Mouse (Mus musculus): ENCODE results near the gene Use1. TPM values are rescaled to one million over a fixed set of nuclear protein-coding genes. Genes with fewer than 3 reads are reported as not detected.
A peak's percentile ranks its signal among the peaks of the same experiment; 100 is the strongest.

The Use1 gene
- polyA plus RNA-seq, 1 experiment from 2014 or later = 84.6 TPM

- peak; percentile 47 for DNase-seq (ENCODE audit: low spot score)
- peak overlapping the region; percentile 99 for H3K27ac ChIP-seq
- peak overlapping the region; percentile 98 for H3K4me3 ChIP-seq
- WGBS = 1% methylated on average over 72 of the region's 72 CpGs
- H3K27me3 ChIP-seq (ENCODE audit: insufficient read depth, poor library complexity, severe bottlenecking) = peaks cover 9% of the 10 kb centered on the region; the same call in 1 of the 2 replicates
- no peaks in the 10 kb centered on the region for H3K9me3 ChIP-seq
- peaks cover 36% of the 10 kb centered on the region for H3K36me3 ChIP-seq
- H3K4me1 ChIP-seq (replicated peaks) = peaks cover 80% of the 10 kb centered on the region
Observed at GRCm38 (mm10) chr8:71380178-71381171, 13.8 kb downstream of the Use1 start.

GRCm38 (mm10) chr8:71381421-71381970 lies 14.8 kb downstream of the Use1 start, which contains the start of gene Nr2f6:
Gene Nr2f6 (minus strand): TSS chr8:71381960.
- Histone ChIP-seq H3K27ac (peak within 1 kb of the TSS; percentile 99), H3K4me1 (replicated peaks) (peaks cover 73% of the 10 kb centered on the region), H3K4me3 (peak within 1 kb of the TSS; percentile 98), H3K9me3 (no peaks in the 10 kb centered on the region), H3K36me3 (peaks cover 26% of the 10 kb centered on the region), H3K27me3 (ENCODE audit: insufficient read depth, poor library complexity, severe bottlenecking) (peaks cover 6% of the 10 kb centered on the region; the same call in 1 of the 2 replicates)
- WGBS = 2% methylated on average over 89 of the region's 89 CpGs
- DNase-seq (ENCODE audit: low spot score) = peak; percentile 83

DNA sequence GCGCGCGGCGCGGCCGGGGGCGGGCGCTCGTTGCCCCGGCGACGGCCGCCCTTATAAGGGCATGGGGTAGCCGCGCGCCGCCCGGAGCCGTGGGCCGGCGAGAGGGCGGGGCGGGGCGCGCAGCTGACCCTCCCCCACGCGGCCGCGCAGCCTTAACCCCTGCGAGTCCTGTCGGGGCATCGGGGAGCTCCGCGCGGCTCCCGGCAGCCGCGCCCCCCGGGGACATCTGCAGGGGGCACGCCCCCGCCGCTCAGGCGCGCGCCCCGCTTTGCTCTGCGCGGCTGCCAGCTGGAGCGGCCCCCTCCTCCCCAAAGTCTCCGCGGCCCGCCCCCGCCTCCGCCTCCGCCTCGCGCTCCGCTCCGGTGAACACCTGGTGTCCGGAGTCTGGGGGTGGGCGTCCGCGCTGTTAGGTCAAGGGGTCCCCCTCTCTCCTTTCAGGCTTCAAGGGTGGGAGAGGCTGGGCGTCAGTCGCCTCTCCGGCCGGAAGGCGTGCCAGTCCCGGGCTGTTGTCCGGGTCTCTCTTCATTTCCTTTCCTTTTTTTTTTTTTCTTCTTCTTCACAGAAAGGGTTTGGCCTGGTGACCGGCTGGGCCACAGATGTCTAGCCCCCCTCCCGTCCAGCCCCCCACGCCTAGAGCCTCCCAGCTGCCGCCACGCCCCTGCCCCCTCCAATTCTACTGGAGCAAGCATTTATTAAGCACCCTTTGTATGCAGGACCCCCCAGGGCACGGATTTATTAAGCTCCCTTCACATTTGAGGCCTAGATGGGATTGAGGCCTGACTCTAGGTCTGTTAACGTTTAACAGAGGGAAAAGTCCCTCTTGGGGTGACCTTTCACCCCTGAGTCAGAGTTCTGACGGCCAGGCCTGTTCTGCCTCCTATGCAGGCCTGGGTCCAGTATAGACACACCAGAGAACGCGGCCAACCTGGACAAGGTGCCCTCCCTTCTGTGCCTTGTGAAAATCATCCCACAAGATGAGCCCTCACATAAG lies 15.6 kb downstream of the Use1 start:
- Histone ChIP-seq H3K36me3 (peaks cover 18% of the 10 kb centered on the region), H3K4me1 (replicated peaks) (peaks cover 66% of the 10 kb centered on the region), H3K9me3 (no peaks in the 10 kb centered on the region), H3K4me3 (peak overlapping the region; percentile 98), H3K27ac (peak overlapping the region; percentile 99), H3K27me3 (ENCODE audit: insufficient read depth, poor library complexity, severe bottlenecking) (no peaks in the 10 kb centered on the region)
- peak; percentile 92 for DNase-seq (ENCODE audit: low spot score)
- WGBS = under 1% methylated on average over 79 of the region's 80 CpGs

DNA sequence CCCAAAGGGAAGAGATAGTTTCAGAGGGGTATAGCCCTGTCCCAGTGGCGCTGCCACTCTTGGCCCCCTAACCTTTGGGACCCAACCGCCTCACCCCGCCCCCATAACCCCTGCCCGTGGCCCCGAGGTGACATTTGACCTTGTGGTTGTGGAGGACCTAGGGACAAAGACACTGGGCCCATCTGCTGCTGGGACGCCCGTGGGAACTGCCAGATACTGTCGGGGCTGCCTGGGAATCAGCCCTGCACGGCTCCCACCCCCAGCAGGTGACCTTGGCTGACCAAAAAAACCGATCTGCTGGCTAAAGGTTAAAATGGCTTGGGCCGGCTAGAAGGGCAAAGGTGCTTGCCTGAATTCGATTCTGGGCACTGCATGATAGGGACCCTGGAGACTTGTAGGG lies 16.7 kb downstream of the Use1 start:
- H3K27me3 ChIP-seq (ENCODE audit: insufficient read depth, poor library complexity, severe bottlenecking) = no peaks in the 10 kb centered on the region
- H3K9me3 ChIP-seq = no peaks in the 10 kb centered on the region
- H3K27ac ChIP-seq = peak overlapping the region; percentile 99
- peaks cover 7% of the 10 kb centered on the region for H3K36me3 ChIP-seq
- peak; percentile 73 for DNase-seq (ENCODE audit: low spot score)
- peak overlapping the region; percentile 98 for H3K4me3 ChIP-seq
- peaks cover 54% of the 10 kb centered on the region for H3K4me1 ChIP-seq (replicated peaks)
- 6% methylated on average over 12 of the region's 12 CpGs for WGBS

- Histone ChIP-seq H3K27ac (peak overlapping the region; percentile 99), H3K4me3 (peak overlapping the region; percentile 98), H3K4me1 (replicated peaks) (peaks cover 50% of the 10 kb centered on the region), H3K9me3 (no peaks in the 10 kb centered on the region), H3K36me3 (peaks cover 2% of the 10 kb centered on the region; the same call in 1 of the 2 replicates), H3K27me3 (ENCODE audit: insufficient read depth, poor library complexity, severe bottlenecking) (no peaks in the 10 kb centered on the region)
- no peak for DNase-seq (ENCODE audit: low spot score)
- 32% methylated on average over 3 of the region's 3 CpGs for WGBS
Observed at GRCm38 (mm10) chr8:71383860-71384259, 17.2 kb downstream of the Use1 start.

GRCm38 (mm10) chr8:71385212-71385835 lies 18.7 kb downstream of the Use1 start:
- Histone ChIP-seq H3K9me3 (no peaks in the 10 kb centered on the region), H3K27ac (peak overlapping the region; percentile 99), H3K4me3 (peak overlapping the region; percentile 14), H3K27me3 (ENCODE audit: insufficient read depth, poor library complexity, severe bottlenecking) (no peaks in the 10 kb centered on the region), H3K4me1 (replicated peaks) (peaks cover 35% of the 10 kb centered on the region), H3K36me3 (no peaks in the 10 kb centered on the region)
- 76% methylated on average over 12 of the region's 12 CpGs for WGBS
- no peak for DNase-seq (ENCODE audit: low spot score)

DNA sequence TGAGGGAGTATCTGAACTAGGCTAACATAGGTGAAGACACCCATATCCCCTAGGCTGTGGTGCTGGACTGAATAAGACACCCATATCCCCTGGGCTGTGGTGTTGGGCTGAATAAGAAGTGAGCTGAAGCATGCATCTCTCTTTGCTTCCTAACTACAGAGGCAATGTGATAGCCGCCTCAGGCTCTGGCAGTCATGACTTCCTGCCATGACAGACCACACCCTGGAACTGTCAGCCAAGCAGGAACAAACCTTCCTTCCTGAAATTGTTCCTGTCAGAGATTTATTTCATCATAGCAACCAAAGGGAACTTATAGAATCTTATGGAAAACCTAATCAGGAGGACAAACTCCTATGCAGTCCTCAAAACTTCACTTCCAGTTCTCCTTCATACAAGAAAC lies 21.6 kb downstream of the Use1 start:
- Histone ChIP-seq H3K27me3 (ENCODE audit: insufficient read depth, poor library complexity, severe bottlenecking) (no peaks in the 10 kb centered on the region), H3K4me1 (replicated peaks) (peaks cover 28% of the 10 kb centered on the region), H3K36me3 (no peaks in the 10 kb centered on the region), H3K9me3 (no peaks in the 10 kb centered on the region), H3K4me3 (no peak overlapping the region), H3K27ac (no peak overlapping the region)
- 81% methylated on average over 1 of the region's 1 CpGs for WGBS
- DNase-seq (ENCODE audit: low spot score) = no peak

DNA sequence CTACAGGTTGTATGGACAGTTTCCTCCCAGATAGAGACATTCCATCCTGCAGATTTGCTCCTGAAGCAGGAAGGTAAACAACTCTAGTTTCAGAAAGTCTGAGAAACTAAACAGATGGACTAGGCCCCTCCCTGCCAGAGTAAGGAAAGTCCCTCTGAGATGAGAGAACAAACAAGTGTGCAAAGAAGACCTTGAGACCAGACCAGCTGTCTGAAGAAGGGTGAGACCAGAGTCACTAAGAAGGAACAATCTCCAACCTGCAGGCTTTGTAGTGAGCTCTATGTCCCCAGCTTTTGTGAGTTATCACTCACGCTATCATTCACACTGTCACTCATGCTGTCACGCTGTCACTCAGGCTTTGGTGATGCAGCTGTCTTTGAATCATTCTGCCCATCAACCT lies 25.0 kb downstream of the Use1 start:
- Histone ChIP-seq H3K36me3 (no peaks in the 10 kb centered on the region), H3K27me3 (ENCODE audit: insufficient read depth, poor library complexity, severe bottlenecking) (no peaks in the 10 kb centered on the region), H3K9me3 (0 out of 2 replicates have a peak, but pooled peaks cover 2% of the 10 kb centered on the region), H3K27ac (no peak overlapping the region), H3K4me1 (replicated peaks) (peaks cover 35% of the 10 kb centered on the region), H3K4me3 (no peak overlapping the region)
- DNase-seq (ENCODE audit: low spot score) = no peak
- 91% methylated on average over 2 of the region's 2 CpGs for WGBS

DNA sequence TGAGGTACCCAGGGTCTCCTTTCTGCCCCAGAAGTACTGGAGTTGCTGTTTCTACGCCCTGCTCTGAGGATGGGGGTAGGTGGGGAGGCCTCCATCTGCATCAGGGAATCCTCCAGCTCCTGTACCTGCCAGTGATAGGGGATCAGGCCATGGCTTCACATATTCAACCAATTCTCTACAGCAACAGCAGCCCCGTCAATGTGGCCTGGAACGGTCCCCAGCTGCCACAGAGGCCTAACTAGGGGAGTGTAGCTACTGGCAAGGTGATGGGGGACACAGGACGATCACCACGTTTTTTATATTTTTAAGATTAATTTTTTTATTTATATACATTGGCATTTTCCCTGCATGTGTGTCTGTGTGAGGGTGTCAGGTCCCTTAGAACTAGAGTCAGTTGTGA lies 25.7 kb downstream of the Use1 start:
- DNase-seq (ENCODE audit: low spot score) = no peak
- 0 out of 2 replicates have a peak overlapping the region, but pooled peaks have one; percentile 30 for H3K27ac ChIP-seq
- no peaks in the 10 kb centered on the region for H3K36me3 ChIP-seq
- peaks cover 39% of the 10 kb centered on the region for H3K4me1 ChIP-seq (replicated peaks)
- H3K27me3 ChIP-seq (ENCODE audit: insufficient read depth, poor library complexity, severe bottlenecking) = no peaks in the 10 kb centered on the region
- H3K9me3 ChIP-seq = 0 out of 2 replicates have a peak, but pooled peaks cover 2% of the 10 kb centered on the region
- no peak overlapping the region for H3K4me3 ChIP-seq
- 80% methylated on average over 5 of the region's 5 CpGs for WGBS

GRCm38 (mm10) chr8:71392871-71393270 lies 26.2 kb downstream of the Use1 start:
- Histone ChIP-seq H3K27ac (peak overlapping the region; percentile 53; the same call in 1 of the 2 replicates), H3K4me1 (replicated peaks) (peaks cover 44% of the 10 kb centered on the region), H3K9me3 (0 out of 2 replicates have a peak, but pooled peaks cover 2% of the 10 kb centered on the region), H3K36me3 (no peaks in the 10 kb centered on the region), H3K4me3 (peak overlapping the region; percentile 27), H3K27me3 (ENCODE audit: insufficient read depth, poor library complexity, severe bottlenecking) (no peaks in the 10 kb centered on the region)
- DNase-seq (ENCODE audit: low spot score) = peak; percentile 59
- WGBS = 10% methylated on average over 3 of the region's 3 CpGs

GRCm38 (mm10) chr8:71394481-71394880 lies 27.8 kb downstream of the Use1 start:
- no peaks in the 10 kb centered on the region for H3K27me3 ChIP-seq (ENCODE audit: insufficient read depth, poor library complexity, severe bottlenecking)
- 75% methylated on average over 7 of the region's 7 CpGs for WGBS
- peaks cover 14% of the 10 kb centered on the region for H3K36me3 ChIP-seq
- peak overlapping the region; percentile 42 for H3K27ac ChIP-seq
- H3K4me1 ChIP-seq (replicated peaks) = peaks cover 45% of the 10 kb centered on the region
- DNase-seq (ENCODE audit: low spot score) = no peak
- peak overlapping the region; percentile 16; the same call in 1 of the 2 replicates for H3K4me3 ChIP-seq
- H3K9me3 ChIP-seq = 0 out of 2 replicates have a peak, but pooled peaks cover 2% of the 10 kb centered on the region

Measured in hindbrain, embryonic 10.5 days (tissue).